Mouse (Mus musculus) liver, embryonic 13.5 days (tissue): ENCODE measurements around the gene Camk2n1. TPM values are rescaled to one million over a fixed set of nuclear protein-coding genes. Genes with fewer than 3 reads are reported as not detected.
A peak's percentile ranks its signal among the peaks of the same experiment; 100 is the strongest.

Experiments
- ATAC-seq: fragments of 200-750 bp; cut with Nextera tagmentation; 2 replicates; pipeline ENCODE4 v1.8.0; 2017; ENCODE audit warnings: low read depth, mild to moderate bottlenecking, moderate number of reproducible peaks, moderate library complexity
- DNase-seq: peaks from one replicate; pipeline ENCODE4 v3.0.0; 2022
- H3K27ac ChIP-seq: fragments of 300-500 bp; sonication (generic); 2 replicates; pipeline ENCODE4 v1.5.1; 2015; ENCODE audit warnings: moderate library complexity, mild to moderate bottlenecking, inconsistent platforms
- H3K27me3 ChIP-seq: fragments of 300-500 bp; sonication (generic); 2 replicates; pipeline ENCODE4 v1.6.1; 2015; ENCODE audit warnings: mild to moderate bottlenecking, inconsistent platforms
- H3K36me3 ChIP-seq: fragments of 300-500 bp; sonication (generic); 2 replicates; pipeline ENCODE4 v1.6.1; 2015; ENCODE audit warnings: mild to moderate bottlenecking, inconsistent platforms
- H3K4me1 ChIP-seq: fragments of 300-500 bp; sonication (generic); replicated peaks from 2 replicates; pipeline ENCODE4 v1.6.1; 2015; ENCODE audit warnings: inconsistent platforms
- H3K4me2 ChIP-seq: fragments of 300-500 bp; sonication (generic); 2 replicates; pipeline ENCODE4 v1.6.1; 2015; ENCODE audit warnings: inconsistent platforms, mild to moderate bottlenecking, moderate library complexity
- H3K4me3 ChIP-seq: fragments of 300-500 bp; sonication (generic); replicated peaks from 2 replicates; pipeline ENCODE4 v1.5.1; 2015; ENCODE audit warnings: mild to moderate bottlenecking, inconsistent platforms
- H3K9ac ChIP-seq: fragments of 300-500 bp; sonication (generic); 2 replicates; pipeline ENCODE4 v1.6.1; 2015; ENCODE audit warnings: mild to moderate bottlenecking, inconsistent platforms
- H3K9me3 ChIP-seq: fragments of 300-500 bp; sonication (generic); replicated peaks from 2 replicates; pipeline ENCODE4 v1.6.1; 2016; ENCODE audit warnings: inconsistent platforms
- WGBS: fragments of 180-500 bp; shearing (Covaris S2); methylation state at CpG from one replicate; pipeline ENCODE4 v1.1.7; 2015; ENCODE audit not compliant: insufficient replicate concordance; 5-methylcytosine and 5-hydroxymethylcytosine counted together
- polyA plus RNA-seq: library from polyadenylated mRNA; unstranded; fragments of >200 nt; fragmentation: Nextera tagmentation; extraction: Ambion mirVana; gene quantifications from 2 replicates; pipeline ENCODE4 v1.2.1, GENCODE M21; 2015

Gene Camk2n1
- 1.2 and 1.3 TPM in 2 replicates for polyA plus RNA-seq

GRCm38 (mm10) chr4:138453753-138454570 is at the start of gene Camk2n1:
Gene Camk2n1 (plus strand): TSS chr4:138454314.
- H3K36me3 ChIP-seq, result no peaks in the 10 kb centered on the region
- ATAC-seq (peak; percentile 68), DNase-seq (no peak)
- H3K4me1 ChIP-seq, result peaks cover 20% of the 10 kb centered on the region
- H3K27me3 ChIP-seq, result peaks cover 97% of the 10 kb centered on the region
- peak within 1 kb of the TSS; percentile 60 for H3K4me2 ChIP-seq
- H3K9me3 ChIP-seq, result no peaks in the 10 kb centered on the region
- 2% methylated on average over 21 of the region's 64 CpGs for WGBS
- H3K27ac ChIP-seq, result peak within 1 kb of the TSS; percentile 60
- peak within 1 kb of the TSS; percentile 63 for H3K4me3 ChIP-seq
- H3K9ac ChIP-seq, result peak within 1 kb of the TSS; percentile 70

- Histone ChIP-seq H3K4me1 (no peaks in the 10 kb centered on the region), H3K9me3 (no peaks in the 10 kb centered on the region), H3K4me3 (no peak overlapping the region), H3K9ac (no peak overlapping the region), H3K27me3 (0 out of 2 replicates have a peak, but pooled peaks cover 5% of the 10 kb centered on the region), H3K4me2 (no peak overlapping the region), H3K27ac (no peak overlapping the region), H3K36me3 (no peaks in the 10 kb centered on the region)
- WGBS, result 4% methylated on average over 2 of the region's 2 CpGs
- ATAC-seq (no peak), DNase-seq (no peak)
These were observed 49.3 kb upstream of the Camk2n1 start for GRCm38 (mm10) chr4:138404806-138405205.

GRCm38 (mm10) chr4:138407479-138408194 is 46.5 kb upstream of the Camk2n1 start:
- no peak for ATAC-seq
- DNase-seq, result no peak

DNA sequence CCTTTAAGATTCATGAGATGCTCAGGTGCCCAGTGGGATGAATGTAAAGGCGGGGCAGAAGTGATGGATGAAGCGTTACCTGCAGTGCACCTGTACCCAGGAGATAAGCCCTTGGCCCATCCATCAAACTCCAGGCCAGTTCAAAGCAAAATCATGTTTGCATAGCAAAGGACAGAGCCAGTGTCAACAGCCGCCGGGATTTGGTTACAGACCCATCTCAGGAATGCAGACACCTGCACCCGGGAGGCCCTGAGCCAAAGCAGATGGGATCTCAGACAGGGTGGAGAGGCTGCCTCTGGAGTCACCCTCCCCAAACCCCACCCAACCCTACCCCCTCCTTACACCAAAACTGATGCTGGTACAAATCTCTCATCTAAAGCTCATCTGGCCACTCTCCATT is 43.1 kb upstream of the Camk2n1 start:
- 14% methylated on average over 5 of the region's 5 CpGs for WGBS
- H3K4me1 ChIP-seq, result no peaks in the 10 kb centered on the region
- DNase-seq (no peak), ATAC-seq (no peak)
- peaks cover 40% of the 10 kb centered on the region for H3K27me3 ChIP-seq
- no peak overlapping the region for H3K9ac ChIP-seq
- H3K9me3 ChIP-seq, result no peaks in the 10 kb centered on the region
- no peak overlapping the region for H3K4me3 ChIP-seq
- H3K4me2 ChIP-seq, result no peak overlapping the region
- no peak overlapping the region for H3K27ac ChIP-seq
- H3K36me3 ChIP-seq, result no peaks in the 10 kb centered on the region

More at GRCm38 (mm10) chr4:138407479-138408194, 46.5 kb upstream of the Camk2n1 start:
- no peaks in the 10 kb centered on the region for H3K4me1 ChIP-seq
- H3K4me2 ChIP-seq, result no peak overlapping the region
- no peak overlapping the region for H3K4me3 ChIP-seq
- no peak overlapping the region for H3K9ac ChIP-seq
- no peaks in the 10 kb centered on the region for H3K36me3 ChIP-seq
- no peaks in the 10 kb centered on the region for H3K9me3 ChIP-seq
- H3K27me3 ChIP-seq, result peaks cover 15% of the 10 kb centered on the region
- WGBS, result 24% methylated on average over 12 of the region's 13 CpGs
- no peak overlapping the region for H3K27ac ChIP-seq

DNA sequence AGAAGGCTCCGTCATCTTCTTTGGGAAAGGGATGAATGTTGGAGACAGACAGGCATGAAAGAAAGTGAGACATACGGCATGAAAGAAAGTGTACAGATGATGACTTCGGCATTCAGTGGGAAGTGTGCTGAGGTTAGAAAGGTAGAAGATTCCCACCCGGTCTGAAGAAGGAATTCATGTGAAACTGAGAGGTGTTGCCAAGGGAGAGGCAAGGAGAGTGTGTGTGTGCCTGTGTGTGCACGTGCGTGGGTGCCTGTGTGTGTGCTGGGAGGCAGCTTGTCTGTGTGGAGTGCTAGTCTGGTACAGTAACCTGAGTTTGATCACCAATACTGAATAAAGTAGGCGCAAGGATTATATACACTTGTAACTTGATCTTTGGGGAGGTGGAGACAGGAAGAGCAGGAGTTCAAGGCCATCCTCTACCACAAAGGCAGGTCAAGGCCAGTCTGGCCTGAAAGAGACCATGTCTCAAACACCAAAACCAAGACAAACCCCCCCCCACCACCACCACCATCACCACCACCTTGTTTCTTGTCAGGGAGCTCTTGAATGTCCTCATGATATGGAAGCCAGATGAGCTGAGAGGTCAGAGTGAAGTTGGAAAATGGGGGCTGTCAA is 42.5 kb upstream of the Camk2n1 start:
- Histone ChIP-seq H3K36me3 (no peaks in the 10 kb centered on the region), H3K4me2 (no peak overlapping the region), H3K9ac (no peak overlapping the region), H3K4me3 (no peak overlapping the region), H3K4me1 (no peaks in the 10 kb centered on the region), H3K27me3 (peaks cover 41% of the 10 kb centered on the region), H3K9me3 (no peaks in the 10 kb centered on the region), H3K27ac (no peak overlapping the region)
- WGBS, result 50% methylated on average over 7 of the region's 7 CpGs
- DNase-seq (no peak), ATAC-seq (no peak)

DNA sequence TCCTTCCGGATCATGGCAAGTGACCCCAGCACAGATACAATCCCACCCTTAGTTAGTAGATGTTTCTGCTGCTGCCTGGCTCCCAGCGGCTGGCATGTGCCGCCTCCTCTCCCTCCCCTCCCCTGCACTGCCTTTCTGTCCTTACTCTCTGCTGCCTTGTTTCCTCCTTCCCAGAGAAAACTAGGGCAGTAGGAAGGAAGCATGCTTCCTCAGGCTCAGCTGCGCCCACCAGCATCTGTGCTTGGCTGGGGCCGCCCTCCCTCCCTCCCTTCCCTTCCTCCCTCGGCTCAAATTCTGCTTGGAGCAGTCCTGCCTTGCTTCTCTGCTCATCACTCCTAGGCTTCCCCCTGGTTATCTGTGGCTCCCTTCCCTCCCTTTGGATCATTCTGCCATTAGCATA is 39.4 kb upstream of the Camk2n1 start:
- no peaks in the 10 kb centered on the region for H3K36me3 ChIP-seq
- ATAC-seq (no peak), DNase-seq (no peak)
- no peaks in the 10 kb centered on the region for H3K4me1 ChIP-seq
- H3K4me3 ChIP-seq, result no peak overlapping the region
- no peak overlapping the region for H3K9ac ChIP-seq
- H3K4me2 ChIP-seq, result no peak overlapping the region
- WGBS, result 7% methylated on average over 6 of the region's 6 CpGs
- H3K9me3 ChIP-seq, result no peaks in the 10 kb centered on the region
- H3K27me3 ChIP-seq, result peaks cover 53% of the 10 kb centered on the region
- no peak overlapping the region for H3K27ac ChIP-seq

DNA sequence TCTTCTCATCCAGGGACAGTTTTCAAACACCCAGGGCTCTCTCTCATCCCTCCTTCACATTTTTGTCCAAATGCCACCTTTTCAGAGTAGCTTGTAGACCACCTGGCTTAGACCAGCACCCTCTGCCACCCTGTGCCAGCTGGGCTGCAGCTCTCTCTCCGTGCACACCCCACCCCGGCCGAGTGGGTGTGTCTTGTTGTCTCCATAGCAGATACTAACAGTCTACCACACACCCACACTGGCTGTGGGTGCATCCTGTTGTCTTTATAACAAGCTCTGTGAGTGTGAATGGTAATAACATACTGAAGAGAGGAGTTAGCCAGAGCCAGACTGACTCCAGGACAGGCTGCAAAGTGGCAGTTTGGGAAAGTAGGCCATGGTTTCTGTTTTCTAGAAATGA is 38.1 kb upstream of the Camk2n1 start:
- ATAC-seq, result no peak
- peaks cover 50% of the 10 kb centered on the region for H3K27me3 ChIP-seq
- H3K36me3 ChIP-seq, result no peaks in the 10 kb centered on the region

DNA sequence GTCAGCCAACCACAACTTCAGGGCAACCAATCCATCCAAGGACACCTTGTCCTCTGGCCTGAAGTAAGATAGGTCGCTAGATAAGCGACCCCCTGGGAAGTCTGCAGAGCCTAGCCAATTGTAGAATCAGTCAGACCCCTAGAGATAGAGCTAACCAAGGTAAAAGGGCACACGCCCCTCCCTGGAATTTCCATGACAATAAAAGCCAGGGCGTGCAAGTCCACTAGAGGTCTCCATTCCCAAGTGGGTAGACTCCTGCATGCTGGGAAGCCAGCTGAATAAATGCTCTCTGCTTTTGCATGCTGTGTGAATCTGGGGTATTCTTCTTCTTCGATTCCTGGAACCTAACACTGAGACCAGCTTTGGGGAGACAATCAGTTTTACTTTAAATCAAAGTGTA is 37.7 kb upstream of the Camk2n1 start:
- 46% methylated on average over 5 of the region's 5 CpGs for WGBS
- H3K4me2 ChIP-seq, result no peak overlapping the region

More for the DNA sequence above, 38.1 kb upstream of the Camk2n1 start:
- Histone ChIP-seq H3K27ac (no peak overlapping the region), H3K9me3 (no peaks in the 10 kb centered on the region), H3K9ac (no peak overlapping the region), H3K4me2 (no peak overlapping the region), H3K4me1 (no peaks in the 10 kb centered on the region), H3K4me3 (no peak overlapping the region)
- WGBS, result 38% methylated on average over 3 of the region's 3 CpGs
- no peak for DNase-seq

DNA sequence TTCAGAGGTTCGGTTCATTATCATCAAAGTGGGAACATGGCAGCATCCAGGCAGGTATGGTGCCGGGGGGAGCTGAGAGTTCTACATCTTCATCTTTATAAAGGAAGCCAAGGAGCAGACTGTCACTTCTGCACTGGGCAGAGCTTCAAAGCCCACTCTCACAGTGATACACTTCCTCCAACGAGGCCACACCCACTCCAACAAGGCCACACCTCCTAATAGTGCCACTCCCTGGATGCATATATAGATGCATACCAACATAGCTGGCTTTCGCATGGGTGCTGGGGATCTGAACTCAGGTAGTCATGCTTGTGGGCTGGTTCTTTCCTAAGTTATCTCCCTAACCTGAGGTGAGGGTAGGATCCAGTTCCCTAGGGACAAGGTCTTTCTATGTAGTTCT is 36.2 kb upstream of the Camk2n1 start:
- H3K4me1 ChIP-seq, result no peaks in the 10 kb centered on the region
- H3K9ac ChIP-seq, result no peak overlapping the region
- DNase-seq (no peak), ATAC-seq (no peak)
- 59% methylated on average over 4 of the region's 4 CpGs for WGBS
- H3K4me2 ChIP-seq, result no peak overlapping the region
- H3K27me3 ChIP-seq, result peaks cover 48% of the 10 kb centered on the region
- H3K4me3 ChIP-seq, result no peak overlapping the region
- no peak overlapping the region for H3K27ac ChIP-seq
- no peaks in the 10 kb centered on the region for H3K9me3 ChIP-seq
- H3K36me3 ChIP-seq, result no peaks in the 10 kb centered on the region

More for the DNA sequence above, 37.7 kb upstream of the Camk2n1 start:
- ATAC-seq (no peak), DNase-seq (no peak)
- H3K9me3 ChIP-seq, result no peaks in the 10 kb centered on the region
- no peaks in the 10 kb centered on the region for H3K4me1 ChIP-seq
- H3K27ac ChIP-seq, result no peak overlapping the region
- H3K27me3 ChIP-seq, result peaks cover 49% of the 10 kb centered on the region
- no peak overlapping the region for H3K4me3 ChIP-seq
- H3K36me3 ChIP-seq, result no peaks in the 10 kb centered on the region
- H3K9ac ChIP-seq, result no peak overlapping the region

- DNase-seq, result no peak
- Histone ChIP-seq H3K36me3 (no peaks in the 10 kb centered on the region), H3K27me3 (peaks cover 45% of the 10 kb centered on the region), H3K9me3 (no peaks in the 10 kb centered on the region), H3K4me3 (no peak overlapping the region), H3K27ac (no peak overlapping the region), H3K9ac (no peak overlapping the region), H3K4me1 (no peaks in the 10 kb centered on the region), H3K4me2 (no peak overlapping the region)
- ATAC-seq, result no peak
- WGBS, result 50% methylated on average over 11 of the region's 11 CpGs
These were observed 35.7 kb upstream of the Camk2n1 start for GRCm38 (mm10) chr4:138418340-138418957.

- ATAC-seq, result no peak
- Histone ChIP-seq H3K4me2 (no peak overlapping the region), H3K27ac (no peak overlapping the region), H3K9me3 (no peaks in the 10 kb centered on the region), H3K4me3 (no peak overlapping the region), H3K4me1 (no peaks in the 10 kb centered on the region), H3K27me3 (peaks cover 6% of the 10 kb centered on the region; the same call in 1 of the 2 replicates), H3K9ac (no peak overlapping the region), H3K36me3 (no peaks in the 10 kb centered on the region)
- WGBS, result 57% methylated on average over 6 of the region's 6 CpGs
- no peak for DNase-seq
These were observed 29.1 kb upstream of the Camk2n1 start for GRCm38 (mm10) chr4:138425028-138425427.
